Mouse (Mus musculus) common myeloid progenitor, adult 5-6 weeks (primary cell): ENCODE data around the gene Nav2. TPM values are rescaled to one million over a fixed set of nuclear protein-coding genes. Genes with fewer than 3 reads are reported as not detected.
A peak's percentile ranks its signal among the peaks of the same experiment; 100 is the strongest.

Experiments used
- ATAC-seq: replicated peaks from 2 replicates; pipeline ENCODE4 v1.8.0; 2016; ENCODE audit warnings: low read depth, mild to moderate bottlenecking, moderate TSS enrichment, inconsistent platforms; ENCODE audit not compliant: poor library complexity, severe bottlenecking
- total RNA-seq: library from RNA; stranded (forward); fragments of 200-1000, 187-1606 nt; gene quantifications from 2 replicates; pipeline ENCODE4 v1.2.3, GENCODE M21; 2017

Nav2 gene
- total RNA-seq, 1 experiment from 2014 or later, result 7.8 TPM

GRCm38 (mm10) chr7:48884266-48884611 is 24.3 kb upstream of the Nav2 start:
- ATAC-seq, result no peak

GRCm38 (mm10) chr7:48887973-48888372 is 20.5 kb upstream of the Nav2 start:
- no peak for ATAC-seq

DNA sequence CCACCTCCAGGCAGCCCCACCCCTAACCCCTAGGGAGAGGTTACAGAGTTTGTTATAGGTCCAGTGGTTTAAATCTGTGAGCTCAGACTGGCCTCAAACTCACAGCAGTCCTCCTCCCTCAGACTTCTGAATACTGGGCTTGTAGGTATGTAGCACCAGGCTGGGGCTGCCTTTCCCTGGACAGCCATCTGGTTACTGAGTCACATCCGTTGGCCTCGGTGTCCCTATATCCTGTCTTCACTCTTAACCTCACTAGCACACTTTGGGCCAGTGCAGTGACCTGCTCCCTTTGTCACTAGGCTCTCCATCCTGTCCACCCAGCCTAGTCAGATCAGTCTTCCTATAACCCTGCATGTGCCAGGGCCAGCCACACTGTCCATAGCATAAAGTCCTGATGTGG is 19.8 kb upstream of the Nav2 start:
- ATAC-seq, result no peak

DNA sequence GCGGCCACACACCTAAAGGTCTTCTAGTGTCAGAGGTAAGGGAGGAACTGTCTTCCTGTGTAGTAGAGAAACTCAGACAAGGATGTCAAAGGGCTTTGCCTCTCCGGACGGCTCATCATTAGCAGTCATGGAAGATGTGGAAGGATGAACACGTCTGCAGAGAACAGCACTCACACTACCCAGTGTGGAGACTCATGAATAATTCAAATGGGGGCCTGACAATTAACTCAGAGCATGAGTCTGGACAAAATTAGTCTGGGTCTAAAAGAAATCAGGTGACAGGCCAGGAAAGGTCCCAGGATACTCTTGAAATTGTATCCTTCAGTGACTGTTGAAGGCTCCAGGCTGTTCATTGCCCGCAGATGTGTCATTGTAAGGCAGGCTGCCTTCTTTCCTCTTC is 17.5 kb upstream of the Nav2 start:
- ATAC-seq, result no peak

- no peak for ATAC-seq
Measured at GRCm38 (mm10) chr7:48893093-48893492, 15.4 kb upstream of the Nav2 start.

GRCm38 (mm10) chr7:48894152-48894551 is 14.4 kb upstream of the Nav2 start:
- ATAC-seq, result peak; percentile 33; the same call in 1 of the 2 replicates

DNA sequence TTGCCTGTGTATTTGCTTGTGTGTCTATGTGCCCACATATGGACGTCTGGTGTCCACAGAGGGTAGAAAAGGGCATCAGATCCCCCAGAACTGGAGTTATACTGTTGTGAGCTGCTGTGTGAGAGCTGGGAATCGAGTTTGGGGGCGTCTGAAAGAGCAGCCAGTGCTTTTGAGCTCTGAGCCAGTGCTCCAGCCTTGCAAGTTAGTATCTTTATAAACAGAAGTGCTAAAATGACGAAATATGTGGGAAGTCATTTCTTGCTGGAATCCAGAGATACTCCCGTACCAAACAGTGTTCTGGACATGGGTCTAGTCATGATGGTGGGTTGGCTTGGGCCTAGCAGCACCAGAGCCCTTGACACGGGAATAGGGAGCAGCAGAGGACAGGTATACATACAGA is 13.8 kb upstream of the Nav2 start:
- no peak for ATAC-seq

DNA sequence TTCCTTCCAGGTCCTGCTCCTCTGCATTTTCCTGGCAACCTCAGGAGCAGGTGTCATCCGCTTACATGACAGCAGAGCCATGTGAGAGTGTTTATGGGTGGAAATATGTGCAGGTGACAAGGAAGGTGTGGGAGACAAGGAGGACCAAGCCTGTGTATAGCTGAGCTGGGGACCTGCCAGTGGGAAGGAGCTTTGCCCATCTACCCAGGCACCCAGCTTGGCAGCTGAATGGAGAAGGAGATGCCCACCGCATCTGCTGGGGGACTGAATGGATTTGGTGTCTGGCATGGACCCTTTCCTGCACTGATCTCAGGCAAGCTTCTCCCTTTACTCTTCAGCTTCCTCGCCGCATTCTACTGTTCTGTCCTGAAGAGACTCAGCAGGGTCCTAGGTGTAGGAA is 13.0 kb upstream of the Nav2 start:
- ATAC-seq, result no peak

DNA sequence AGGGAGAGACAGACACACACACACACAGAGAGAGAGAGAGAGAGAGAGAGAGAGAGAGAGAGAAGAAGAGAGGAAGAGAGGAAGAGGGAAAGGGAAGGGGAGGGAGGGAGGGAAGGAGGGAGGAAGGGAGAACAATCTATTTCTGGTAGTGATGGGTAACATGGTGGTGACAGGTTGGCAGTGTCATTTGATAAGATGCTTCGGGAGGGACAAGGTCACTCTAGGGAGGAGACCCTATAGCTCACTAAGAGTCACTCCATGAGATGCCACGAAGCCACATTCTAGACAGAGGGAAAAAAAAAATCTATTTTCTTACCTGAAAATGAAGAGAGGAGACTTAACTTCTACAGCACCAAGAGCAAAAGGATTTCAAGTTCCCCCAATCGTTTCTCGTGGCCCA is 12.5 kb upstream of the Nav2 start:
- ATAC-seq, result no peak

- no peak for ATAC-seq
Measured at GRCm38 (mm10) chr7:48897539-48898163, 10.9 kb upstream of the Nav2 start.

GRCm38 (mm10) chr7:48898416-48898815 is 10.1 kb upstream of the Nav2 start:
- peak; percentile 58 for ATAC-seq

DNA sequence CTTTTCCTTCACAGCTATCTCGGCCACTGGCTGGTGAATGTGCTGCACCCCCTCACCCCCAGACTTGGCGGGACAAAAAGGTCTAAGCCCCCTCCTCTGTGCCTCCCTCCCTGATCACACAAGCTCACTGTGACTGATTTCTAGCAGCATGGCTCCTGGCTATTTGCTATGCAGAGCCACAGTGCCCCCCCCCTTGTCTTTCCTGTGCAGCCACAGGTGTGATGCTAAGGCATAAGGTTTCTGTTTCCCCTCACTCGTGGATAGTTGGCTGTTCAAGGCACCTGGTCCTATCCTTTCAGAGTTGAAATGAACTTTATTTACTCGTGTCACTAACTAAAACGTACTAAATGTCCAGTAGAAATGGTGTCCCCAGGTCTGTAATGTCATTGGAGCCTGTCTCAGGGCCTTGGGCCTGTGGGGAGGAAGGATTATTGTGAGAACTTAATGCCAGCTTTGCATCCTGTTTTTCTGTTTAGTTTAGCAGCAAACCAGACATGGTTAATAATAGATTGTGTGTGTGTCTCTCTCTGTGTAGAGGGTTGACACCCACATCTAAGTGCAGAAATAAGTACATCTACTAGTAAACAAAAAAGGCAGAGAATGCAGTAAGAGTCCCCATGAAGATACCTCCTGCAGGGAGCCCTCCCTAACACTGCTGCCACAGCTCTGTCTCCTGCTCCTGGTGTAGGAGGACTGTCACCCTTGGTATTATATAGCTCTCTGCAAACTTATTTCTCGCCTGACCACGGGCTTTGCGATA is 7.9 kb upstream of the Nav2 start:
- ATAC-seq, result no peak

DNA sequence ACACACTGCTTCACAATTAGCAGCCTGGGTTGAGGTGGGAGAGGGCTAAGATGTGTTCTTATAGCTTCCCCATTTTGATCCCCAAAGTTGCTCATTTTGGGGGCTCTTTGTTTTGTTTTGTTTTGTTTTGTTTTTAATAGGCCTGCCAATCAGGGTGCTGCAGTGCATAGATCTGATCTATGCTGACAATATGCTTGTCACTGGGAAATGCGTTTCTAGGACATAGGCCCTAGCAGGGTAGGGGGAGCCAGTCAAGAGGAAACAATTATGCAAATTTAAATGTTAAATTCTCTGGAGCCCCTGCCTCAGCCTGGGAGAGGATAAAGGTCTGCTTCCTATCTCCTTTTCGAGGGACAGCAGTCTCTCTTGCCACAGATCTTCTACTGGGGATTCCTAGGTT is 6.1 kb upstream of the Nav2 start:
- ATAC-seq, result no peak

GRCm38 (mm10) chr7:48909342-48909671 is 791 bp downstream of the Nav2 start:
- ATAC-seq, result peak; percentile 5; the same call in 1 of the 2 replicates

DNA sequence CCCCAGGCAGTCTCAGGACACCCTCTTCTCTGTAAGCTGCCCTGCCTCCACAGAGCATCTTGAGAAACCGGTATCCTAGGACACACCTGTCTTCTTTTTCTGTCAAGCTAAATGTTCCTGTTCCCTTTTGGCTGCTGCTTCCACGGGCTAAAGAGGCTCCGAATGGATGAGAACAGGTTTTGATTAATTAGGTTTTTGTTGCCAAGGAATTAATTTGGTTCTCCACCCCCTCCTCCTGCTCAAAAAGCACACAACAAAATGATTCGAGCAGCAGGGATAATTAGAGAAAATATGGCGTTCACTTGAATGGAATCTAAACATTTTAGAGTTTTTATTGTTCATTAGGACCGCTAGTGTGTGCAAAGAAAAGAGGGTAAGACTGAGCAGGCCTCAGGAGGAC is 1.8 kb downstream of the Nav2 start:
- ATAC-seq, result no peak

GRCm38 (mm10) chr7:48911146-48911545 is 2.6 kb downstream of the Nav2 start:
- no peak for ATAC-seq

DNA sequence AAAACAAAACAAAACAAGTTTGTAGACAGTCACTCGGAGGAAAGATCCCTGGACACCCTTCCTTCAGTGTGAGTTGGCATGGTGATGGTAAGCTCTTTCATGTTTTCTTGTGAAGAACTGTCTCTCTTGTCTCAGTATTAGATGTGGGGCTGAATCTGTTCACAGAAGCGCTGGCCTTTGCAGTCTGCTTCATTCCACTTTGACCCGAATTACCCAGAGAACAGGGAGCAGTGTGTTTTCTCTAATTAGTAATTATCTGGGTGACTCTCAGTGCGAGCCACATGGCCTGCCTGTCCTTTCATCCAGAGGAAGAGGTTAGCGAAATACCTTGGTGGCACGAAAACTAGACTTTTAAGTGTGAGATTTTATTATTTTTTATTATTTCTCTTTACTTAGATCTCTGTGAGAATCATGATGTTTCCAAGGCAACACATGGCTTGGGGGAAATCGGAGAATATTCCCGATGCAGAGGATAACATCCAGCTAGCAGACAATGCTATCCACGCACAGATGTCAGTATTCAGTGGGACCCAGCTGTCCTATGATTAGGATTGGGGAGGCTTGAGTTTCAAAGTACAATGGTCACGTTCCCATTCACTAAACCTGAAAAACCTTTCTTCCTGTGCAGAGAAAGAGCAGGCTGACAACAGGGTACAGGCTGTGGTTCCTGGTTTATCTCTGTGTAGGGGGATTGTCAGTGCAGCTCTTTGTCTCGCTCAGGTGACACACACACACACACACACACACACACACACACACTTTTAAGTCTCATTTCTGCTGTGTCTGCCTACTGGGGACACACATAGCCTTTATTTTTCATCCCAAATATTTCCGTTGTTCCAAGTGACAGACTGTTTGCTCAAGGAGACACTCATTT is 6.4 kb downstream of the Nav2 start:
- no peak for ATAC-seq

DNA sequence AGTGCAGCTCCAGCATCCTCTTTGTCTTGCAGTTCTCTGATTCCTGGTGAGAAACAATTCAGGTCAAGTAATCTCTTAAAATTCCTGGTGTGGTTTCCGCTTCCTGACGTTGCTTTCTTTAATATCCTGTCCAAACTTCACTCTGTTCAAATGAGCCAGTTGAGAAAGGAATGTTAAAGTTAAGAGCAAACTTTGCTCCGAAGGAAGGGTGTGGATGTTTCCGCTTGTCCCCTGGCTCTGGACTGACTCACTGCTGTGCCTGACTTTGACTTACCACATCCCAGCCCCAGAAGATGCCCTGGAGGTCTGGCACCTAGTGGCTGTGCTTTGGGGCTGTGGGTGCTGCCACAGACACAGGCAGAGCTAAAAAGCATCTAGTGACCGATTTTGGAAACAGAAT is 8.9 kb downstream of the Nav2 start:
- ATAC-seq, result 0 out of 2 replicates have a peak, but pooled peaks have one; percentile 45

DNA sequence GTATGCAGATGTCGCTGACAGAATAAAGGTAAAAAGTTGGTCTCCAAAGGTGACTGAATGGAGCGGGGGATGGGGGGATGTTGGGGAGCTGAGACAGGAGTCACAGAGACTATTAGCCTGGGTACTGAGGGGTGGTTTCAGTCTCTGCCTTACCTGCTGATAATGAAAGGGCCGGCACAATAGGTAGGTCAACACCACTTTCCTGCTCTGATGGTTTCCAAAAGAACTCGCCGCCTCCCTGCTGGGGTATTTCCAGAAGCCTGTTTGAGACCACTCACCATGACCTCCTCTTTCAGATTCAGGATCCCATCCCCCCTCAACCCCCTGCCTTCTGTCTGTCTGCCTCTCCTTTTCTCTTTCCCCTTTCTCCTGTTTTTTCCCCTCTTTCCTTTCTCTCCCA is 9.5 kb downstream of the Nav2 start:
- no peak for ATAC-seq

DNA sequence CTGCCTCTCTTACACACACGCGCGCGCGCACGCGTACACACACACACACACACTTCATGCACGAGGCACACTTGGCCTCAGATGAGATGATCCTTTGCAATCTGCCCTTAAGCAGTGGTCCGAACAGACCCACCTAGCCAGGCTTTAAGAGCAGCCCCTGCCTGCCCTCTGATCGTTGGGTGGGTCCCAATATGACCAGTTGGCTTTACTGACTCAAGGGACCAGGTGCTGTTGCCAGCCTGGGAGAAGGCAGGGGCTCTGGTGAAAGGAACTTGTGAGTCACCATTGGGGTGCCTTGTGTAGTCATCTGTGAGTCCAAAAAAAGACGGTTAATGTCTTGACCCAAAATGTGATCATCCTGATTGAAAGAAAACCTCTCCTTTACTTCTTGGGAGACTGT is 9.9 kb downstream of the Nav2 start:
- no peak for ATAC-seq

DNA sequence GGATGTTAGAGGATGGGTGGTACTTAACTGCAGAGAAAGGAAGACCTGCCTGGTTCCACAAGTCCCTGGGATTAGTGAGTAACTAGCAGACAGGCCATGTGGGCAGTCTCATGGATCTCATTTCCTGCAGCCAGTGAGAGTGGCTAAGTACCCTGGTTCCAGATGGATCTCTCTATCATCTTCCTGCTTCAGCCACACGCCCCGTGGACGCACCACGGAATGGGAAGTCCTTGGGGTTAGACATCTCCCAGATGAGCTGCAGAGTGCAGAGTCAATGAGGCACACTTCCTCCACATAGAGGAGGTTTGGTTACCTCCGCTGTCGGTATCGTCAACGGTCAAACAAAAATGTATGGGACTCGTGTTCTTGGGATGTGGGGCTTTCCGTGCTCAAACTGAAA is 15.1 kb downstream of the Nav2 start:
- ATAC-seq, result peak; percentile 66
